Mouse (Mus musculus) kidney, embryonic 14.5 days (tissue): ENCODE results near the gene Ggt7. TPM values are rescaled to one million over a fixed set of nuclear protein-coding genes. Genes with fewer than 3 reads are reported as not detected.

ENCODE experiments used
- ATAC-seq: fragments of 200-750 bp; cut with Nextera tagmentation; 2 replicates; pipeline ENCODE4 v1.8.0; 2017; ENCODE audit warnings: moderate number of reproducible peaks, mild to moderate bottlenecking, moderate TSS enrichment, moderate library complexity; ENCODE audit not compliant: low FRiP score, low TSS enrichment
- H3K27ac ChIP-seq: fragments of 300-500 bp; sonication (generic); 2 replicates; pipeline ENCODE4 v1.5.1; 2014; ENCODE audit warnings: low read depth, mild to moderate bottlenecking, low read length, moderate library complexity, mixed read lengths
- H3K27me3 ChIP-seq: fragments of 300-500 bp; sonication (generic); 2 replicates; pipeline ENCODE4 v1.6.1; 2014; ENCODE audit warnings: mild to moderate bottlenecking, low read length; ENCODE audit not compliant: control insufficient read depth, insufficient read depth
- H3K36me3 ChIP-seq: fragments of 300-500 bp; sonication (generic); 2 replicates; pipeline ENCODE4 v1.6.1; 2014; ENCODE audit warnings: low read length, mixed read lengths; ENCODE audit not compliant: control insufficient read depth, insufficient read depth
- H3K4me1 ChIP-seq: fragments of 300-500 bp; sonication (generic); 2 replicates; pipeline ENCODE4 v1.6.1; 2014; ENCODE audit warnings: low read length, mixed read lengths; ENCODE audit not compliant: control insufficient read depth, insufficient read depth
- H3K4me2 ChIP-seq: fragments of 300-500 bp; sonication (generic); replicated peaks from 2 replicates; pipeline ENCODE4 v1.6.1; 2014; ENCODE audit warnings: low read depth, mild to moderate bottlenecking, low read length
- H3K4me3 ChIP-seq: fragments of 300-500 bp; sonication (generic); 2 replicates; pipeline ENCODE4 v1.5.1; 2014; ENCODE audit warnings: mild to moderate bottlenecking, low read length
- H3K9ac ChIP-seq: fragments of 300-500 bp; sonication (generic); 2 replicates; pipeline ENCODE4 v1.6.1; 2014; ENCODE audit warnings: low read depth, mild to moderate bottlenecking, low read length, moderate library complexity
- H3K9me3 ChIP-seq: fragments of 300-500 bp; sonication (generic); 2 replicates; pipeline ENCODE4 v1.6.1; 2016; ENCODE audit warnings: low read length; ENCODE audit not compliant: control insufficient read depth
- WGBS: fragments of 180-500 bp; shearing (Covaris S2); extraction: QIAGEN DNeasy Blood & Tissue Kit; methylation state at CpG from one replicate; pipeline ENCODE4 v1.1.7; 2014; 5-methylcytosine and 5-hydroxymethylcytosine counted together
- polyA plus RNA-seq: library from polyadenylated mRNA; unstranded; fragments of >200 nt; fragmentation: Nextera tagmentation; extraction: Ambion mirVana; gene quantifications from 2 replicates; pipeline ENCODE4 v1.2.1, GENCODE M21; 2014

Ggt7 gene
- polyA plus RNA-seq, 1 experiment from 2014 or later, result 1.9 TPM

- Histone ChIP-seq H3K4me3 (peak overlapping the region; percentile 36), H3K9ac (peak overlapping the region; percentile 53; the same call in 1 of the 2 replicates), H3K9me3 (no peaks in the 10 kb centered on the region), H3K27ac (no peak overlapping the region), H3K36me3 (no peaks in the 10 kb centered on the region), H3K4me1 (peaks cover 8% of the 10 kb centered on the region; the same call in 1 of the 2 replicates), H3K27me3 (peaks cover 9% of the 10 kb centered on the region), H3K4me2 (peak overlapping the region; percentile 66)
- 4% methylated on average over 22 of the region's 23 CpGs for WGBS
- 0 out of 2 replicates have a peak, but pooled peaks have one; percentile 5 for ATAC-seq
Measured at GRCm38 (mm10) chr2:155514666-155515065, 3.4 kb downstream of the Ggt7 start.

GRCm38 (mm10) chr2:155513543-155513942, 4.5 kb downstream of the Ggt7 start:
- Histone ChIP-seq H3K9ac (no peak overlapping the region), H3K4me3 (no peak overlapping the region), H3K9me3 (no peaks in the 10 kb centered on the region), H3K36me3 (no peaks in the 10 kb centered on the region), H3K27ac (no peak overlapping the region), H3K27me3 (peaks cover 9% of the 10 kb centered on the region), H3K4me1 (peaks cover 8% of the 10 kb centered on the region; the same call in 1 of the 2 replicates), H3K4me2 (no peak overlapping the region; the same call in 1 of the 2 replicates)
- 79% methylated on average over 5 of the region's 5 CpGs for WGBS
- no peak for ATAC-seq

- WGBS, result 61% methylated on average over 4 of the region's 4 CpGs
- H3K36me3 ChIP-seq, result no peaks in the 10 kb centered on the region
- H3K27me3 ChIP-seq, result peaks cover 9% of the 10 kb centered on the region
- no peaks in the 10 kb centered on the region for H3K9me3 ChIP-seq
- no peak overlapping the region for H3K27ac ChIP-seq
- peaks cover 8% of the 10 kb centered on the region; the same call in 1 of the 2 replicates for H3K4me1 ChIP-seq
- no peak overlapping the region for H3K4me2 ChIP-seq
- H3K4me3 ChIP-seq, result no peak overlapping the region
- H3K9ac ChIP-seq, result no peak overlapping the region
- ATAC-seq, result 0 out of 2 replicates have a peak, but pooled peaks have one; percentile 32
Measured at GRCm38 (mm10) chr2:155512479-155512878, 5.6 kb downstream of the Ggt7 start.

- H3K9me3 ChIP-seq, result no peaks in the 10 kb centered on the region
- 85% methylated on average over 10 of the region's 10 CpGs for WGBS
- no peak for ATAC-seq
Measured at GRCm38 (mm10) chr2:155507721-155508470, 10.1 kb downstream of the Ggt7 start.

GRCm38 (mm10) chr2:155505811-155506210, 12.2 kb downstream of the Ggt7 start:
- no peak overlapping the region for H3K4me3 ChIP-seq
- H3K9ac ChIP-seq, result no peak overlapping the region
- no peak overlapping the region for H3K27ac ChIP-seq
- H3K9me3 ChIP-seq, result no peaks in the 10 kb centered on the region
- H3K27me3 ChIP-seq, result no peaks in the 10 kb centered on the region
- H3K4me2 ChIP-seq, result no peak overlapping the region
- H3K36me3 ChIP-seq, result no peaks in the 10 kb centered on the region
- no peak for ATAC-seq
- no peaks in the 10 kb centered on the region for H3K4me1 ChIP-seq
- WGBS, result 92% methylated on average over 9 of the region's 9 CpGs

More at GRCm38 (mm10) chr2:155507721-155508470, 10.1 kb downstream of the Ggt7 start:
- H3K4me2 ChIP-seq, result no peak overlapping the region
- no peaks in the 10 kb centered on the region for H3K36me3 ChIP-seq
- no peak overlapping the region for H3K9ac ChIP-seq
- H3K4me1 ChIP-seq, result no peaks in the 10 kb centered on the region
- H3K4me3 ChIP-seq, result no peak overlapping the region
- H3K27me3 ChIP-seq, result no peaks in the 10 kb centered on the region
- no peak overlapping the region for H3K27ac ChIP-seq

GRCm38 (mm10) chr2:155504440-155505355, 13.3 kb downstream of the Ggt7 start:
- Histone ChIP-seq H3K36me3 (no peaks in the 10 kb centered on the region), H3K4me1 (no peaks in the 10 kb centered on the region), H3K27me3 (no peaks in the 10 kb centered on the region), H3K27ac (no peak overlapping the region), H3K9ac (no peak overlapping the region), H3K4me3 (no peak overlapping the region), H3K9me3 (no peaks in the 10 kb centered on the region), H3K4me2 (no peak overlapping the region)
- 64% methylated on average over 13 of the region's 13 CpGs for WGBS
- ATAC-seq, result no peak

- 71% methylated on average over 7 of the region's 7 CpGs for WGBS
- no peaks in the 10 kb centered on the region for H3K9me3 ChIP-seq
- H3K4me3 ChIP-seq, result no peak overlapping the region
- no peaks in the 10 kb centered on the region for H3K4me1 ChIP-seq
- no peak overlapping the region for H3K4me2 ChIP-seq
- H3K9ac ChIP-seq, result no peak overlapping the region
- H3K27ac ChIP-seq, result no peak overlapping the region
- no peaks in the 10 kb centered on the region for H3K36me3 ChIP-seq
- ATAC-seq, result no peak
- H3K27me3 ChIP-seq, result no peaks in the 10 kb centered on the region
Measured at GRCm38 (mm10) chr2:155502596-155502995, 15.4 kb downstream of the Ggt7 start.

- Histone ChIP-seq H3K9me3 (no peaks in the 10 kb centered on the region), H3K27ac (no peak overlapping the region), H3K9ac (no peak overlapping the region), H3K4me3 (no peak overlapping the region), H3K4me1 (no peaks in the 10 kb centered on the region), H3K4me2 (no peak overlapping the region), H3K27me3 (no peaks in the 10 kb centered on the region), H3K36me3 (no peaks in the 10 kb centered on the region)
- 91% methylated on average over 6 of the region's 6 CpGs for WGBS
- ATAC-seq, result no peak
Measured at GRCm38 (mm10) chr2:155490998-155491397, 27.0 kb downstream of the Ggt7 start.
